Mouse (Mus musculus) intestine, embryonic 14.5 days (tissue): ENCODE data around the gene Tefm. TPM values are rescaled to one million over a fixed set of nuclear protein-coding genes. Genes with fewer than 3 reads are reported as not detected.
"Not testable (repeated sequence)": the region's sequence is repeated elsewhere in the genome, so short reads cannot be mapped to it uniquely, and the experiment has no call there.

ENCODE experiments used
- ATAC-seq: fragments of 200-750 bp; cut with Nextera tagmentation; replicated peaks from 2 replicates; pipeline ENCODE4 v1.8.0; 2017; ENCODE audit warnings: low read depth, moderate number of reproducible peaks, moderate TSS enrichment, moderate library complexity; ENCODE audit not compliant: low FRiP score, low TSS enrichment
- DNase-seq: peaks from one replicate; pipeline ENCODE4 v3.0.0-alpha.2; 2018; ENCODE audit warnings: low spot score
- H3K27ac ChIP-seq: fragments of 300-500 bp; sonication (generic); 2 replicates; pipeline ENCODE4 v1.5.1; 2014; ENCODE audit warnings: low read depth, mild to moderate bottlenecking, control low read depth
- H3K27me3 ChIP-seq: fragments of 300-500 bp; sonication (generic); replicated peaks from 2 replicates; pipeline ENCODE4 v1.6.1; 2014; ENCODE audit warnings: low read length, control low read depth; ENCODE audit not compliant: control insufficient read depth, insufficient read depth
- H3K36me3 ChIP-seq: fragments of 300-500 bp; sonication (generic); 2 replicates; pipeline ENCODE4 v1.6.1; 2014; ENCODE audit warnings: low read length, control low read depth; ENCODE audit not compliant: control insufficient read depth, insufficient read depth
- H3K4me1 ChIP-seq: fragments of 300-500 bp; sonication (generic); replicated peaks from 2 replicates; pipeline ENCODE4 v1.6.1; 2014; ENCODE audit warnings: low read length, control low read depth, mixed read lengths; ENCODE audit not compliant: control insufficient read depth, insufficient read depth
- H3K4me2 ChIP-seq: fragments of 300-500 bp; sonication (generic); 2 replicates; pipeline ENCODE4 v1.6.1; 2014; ENCODE audit warnings: low read length
- H3K4me3 ChIP-seq: fragments of 300-500 bp; sonication (generic); 2 replicates; pipeline ENCODE4 v1.5.1; 2014; ENCODE audit warnings: low read depth, low read length, control low read depth, mixed read lengths
- H3K9ac ChIP-seq: fragments of 300-500 bp; sonication (generic); 2 replicates; pipeline ENCODE4 v1.6.1; 2014; ENCODE audit warnings: mild to moderate bottlenecking, low read length
- H3K9me3 ChIP-seq: fragments of 300-500 bp; sonication (generic); 2 replicates; pipeline ENCODE4 v1.6.1; 2016; ENCODE audit warnings: low read length, control low read depth; ENCODE audit not compliant: control insufficient read depth
- WGBS: fragments of 180-500 bp; shearing (Covaris S2); extraction: QIAGEN DNeasy Blood & Tissue Kit; methylation state at CpG from one replicate; pipeline ENCODE4 v1.1.7; 2014; 5-methylcytosine and 5-hydroxymethylcytosine counted together
- polyA plus RNA-seq: library from polyadenylated mRNA; unstranded; fragments of >200 nt; fragmentation: Nextera tagmentation; extraction: Ambion mirVana; gene quantifications from 2 replicates; pipeline ENCODE4 v1.2.1, GENCODE M21; 2014

Tefm gene
- polyA plus RNA-seq, result 29.3 and 31.7 TPM in 2 replicates

GRCm38 (mm10) chr11:80141825-80142521 is at the start of gene Tefm:
Gene Tefm (minus strand): TSS chr11:80142175.
- under 1% methylated on average over 40 of the region's 40 CpGs for WGBS

GRCm38 (mm10) chr11:80190280-80190679 is 48.3 kb upstream of the Tefm start:
- Histone ChIP-seq H3K4me1 (no peaks in the 10 kb centered on the region), H3K9ac (no peak overlapping the region), H3K27me3 (no peaks in the 10 kb centered on the region), H3K9me3 (no peaks in the 10 kb centered on the region), H3K27ac (no peak overlapping the region), H3K36me3 (peaks cover 13% of the 10 kb centered on the region; the same call in 1 of the 2 replicates), H3K4me2 (no peak overlapping the region), H3K4me3 (no peak overlapping the region)
- WGBS, result 60% methylated on average over 4 of the region's 4 CpGs
- ATAC-seq (no peak), DNase-seq (no peak)

More at GRCm38 (mm10) chr11:80141825-80142521, at the start of gene Tefm:
- peak within 1 kb of the TSS; percentile 66 for H3K4me2 ChIP-seq
- H3K4me1 ChIP-seq, result peaks cover 5% of the 10 kb centered on the region; the same call in 1 of the 2 replicates
- peaks cover 20% of the 10 kb centered on the region for H3K36me3 ChIP-seq
- DNase-seq (peak; percentile 93), ATAC-seq (peak; percentile 79)
- H3K9me3 ChIP-seq, result no peaks in the 10 kb centered on the region
- no peaks in the 10 kb centered on the region for H3K27me3 ChIP-seq
- H3K4me3 ChIP-seq, result peak within 1 kb of the TSS; percentile 83
- peak within 1 kb of the TSS; percentile 84 for H3K27ac ChIP-seq
- peak within 1 kb of the TSS; percentile 78 for H3K9ac ChIP-seq

- ATAC-seq, H3K4me3 ChIP-seq, H3K4me1 ChIP-seq, H3K9ac ChIP-seq, H3K27ac ChIP-seq, H3K9me3 ChIP-seq, H3K36me3 ChIP-seq, DNase-seq, H3K27me3 ChIP-seq, H3K4me2 ChIP-seq: not testable (repeated sequence)
- WGBS, result 65% methylated on average over 5 of the region's 5 CpGs
Measured at GRCm38 (mm10) chr11:80185441-80185976, 43.5 kb upstream of the Tefm start.

- no peak overlapping the region for H3K27ac ChIP-seq
- no peak overlapping the region for H3K9ac ChIP-seq
- ATAC-seq (no peak), DNase-seq (no peak)
- H3K36me3 ChIP-seq, result no peaks in the 10 kb centered on the region
- peak overlapping the region; percentile 64 for H3K4me3 ChIP-seq
- peak overlapping the region; percentile 56 for H3K4me2 ChIP-seq
- H3K4me1 ChIP-seq, result no peaks in the 10 kb centered on the region
- WGBS, result 86% methylated on average over 6 of the region's 6 CpGs
- no peaks in the 10 kb centered on the region for H3K27me3 ChIP-seq
- H3K9me3 ChIP-seq, result no peaks in the 10 kb centered on the region
Measured at GRCm38 (mm10) chr11:80184531-80185071, 42.6 kb upstream of the Tefm start.

- no peaks in the 10 kb centered on the region for H3K36me3 ChIP-seq
- DNase-seq (peak; percentile 90), ATAC-seq (peak; percentile 96)
- no peaks in the 10 kb centered on the region for H3K4me1 ChIP-seq
- WGBS, result 2% methylated on average over 33 of the region's 33 CpGs
- H3K9ac ChIP-seq, result peak within 1 kb of the TSS; percentile 66
- peak within 1 kb of the TSS; percentile 76 for H3K27ac ChIP-seq
- H3K9me3 ChIP-seq, result no peaks in the 10 kb centered on the region
- H3K4me3 ChIP-seq, result peak within 1 kb of the TSS; percentile 64
- H3K27me3 ChIP-seq, result no peaks in the 10 kb centered on the region
- H3K4me2 ChIP-seq, result peak within 1 kb of the TSS; percentile 56
Measured at GRCm38 (mm10) chr11:80183705-80184255, 41.8 kb upstream of the Tefm start, which contains the start of gene Rnf135. Gene Rnf135 (plus strand): TSS chr11:80183851.

- ATAC-seq, result peak; percentile 80
- H3K4me2 ChIP-seq, result peak overlapping the region; percentile 56
- H3K27me3 ChIP-seq, H3K36me3 ChIP-seq, H3K27ac ChIP-seq, DNase-seq, H3K9me3 ChIP-seq, H3K4me1 ChIP-seq: not testable (repeated sequence)
- 46% methylated on average over 12 of the region's 12 CpGs for WGBS
- peak overlapping the region; percentile 66 for H3K9ac ChIP-seq
- H3K4me3 ChIP-seq, result peak overlapping the region; percentile 64
Measured at GRCm38 (mm10) chr11:80183054-80183704, 41.2 kb upstream of the Tefm start.

GRCm38 (mm10) chr11:80181021-80181749 is 39.2 kb upstream of the Tefm start:
- Histone ChIP-seq H3K36me3 (no peaks in the 10 kb centered on the region), H3K4me3 (no peak overlapping the region)
- WGBS, result 71% methylated on average over 5 of the region's 5 CpGs

GRCm38 (mm10) chr11:80178316-80178715 is 36.3 kb upstream of the Tefm start:
- Histone ChIP-seq H3K4me2 (no peak overlapping the region), H3K27me3 (no peaks in the 10 kb centered on the region), H3K4me3 (no peak overlapping the region), H3K9me3 (no peaks in the 10 kb centered on the region), H3K9ac (no peak overlapping the region), H3K27ac (no peak overlapping the region), H3K4me1 (no peaks in the 10 kb centered on the region), H3K36me3 (no peaks in the 10 kb centered on the region)
- WGBS, result 83% methylated on average over 8 of the region's 8 CpGs
- DNase-seq (no peak), ATAC-seq (no peak)

More at GRCm38 (mm10) chr11:80181021-80181749, 39.2 kb upstream of the Tefm start:
- Histone ChIP-seq H3K4me1 (no peaks in the 10 kb centered on the region), H3K9me3 (no peaks in the 10 kb centered on the region), H3K9ac (no peak overlapping the region), H3K4me2 (no peak overlapping the region), H3K27me3 (no peaks in the 10 kb centered on the region), H3K27ac (no peak overlapping the region)
- no peak for DNase-seq
- no peak for ATAC-seq
